Mouse (Mus musculus): ENCODE measurements around the gene C2cd5.

DNA sequence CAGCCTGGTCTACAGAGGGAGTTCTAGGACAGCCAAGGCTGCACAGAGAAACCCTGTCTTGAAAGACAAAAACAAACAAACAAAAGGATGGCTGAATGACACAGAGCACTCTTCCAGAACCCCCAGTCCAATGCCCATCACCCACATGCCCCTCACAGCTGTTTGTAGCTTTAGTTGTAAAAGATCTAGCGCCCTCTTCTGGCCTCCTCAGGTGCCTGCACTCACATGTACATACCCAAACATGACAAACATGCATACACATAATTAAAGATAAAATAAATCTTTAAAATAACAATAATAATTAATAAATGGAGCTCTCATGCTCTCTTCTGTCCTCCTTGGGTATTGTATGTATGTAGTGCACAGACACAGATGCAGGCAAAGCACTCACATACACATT, 122.7 kb downstream of the C2cd5 start:
- TF ChIP-seq POLR2A (IDR thresholded peaks at IDR 0.05; ENCODE audit: low read depth, low read length) (no peak), CHD2 (IDR thresholded peaks at IDR 0.05; ENCODE audit: low read length) (no peak), CTCF (conservative IDR thresholded peaks at IDR 0.05 in 1 of 2, IDR thresholded peaks at IDR 0.05 in 1 of 2; ENCODE audit: low read depth in 2 of 2, low read length in 2 of 2) (peak in 1 of 2 experiments; percentile 14; a peak in 1 of 4 replicates), USF2 (conservative IDR thresholded peaks at IDR 0.05; ENCODE audit: low read depth, low read length) (no peak), MAX (IDR thresholded peaks at IDR 0.05; ENCODE audit: low read length) (no peak), JUN (IDR thresholded peaks at IDR 0.05; ENCODE audit: insufficient read depth, low read depth, low read length) (no peak), EP300 (IDR thresholded peaks at IDR 0.05; ENCODE audit: low read length) (no peak)

Data from CH12.LX (cell line).